Mouse (Mus musculus) midbrain, postnatal 0 days (tissue): ENCODE results near the gene Lin7c. TPM values are rescaled to one million over a fixed set of nuclear protein-coding genes. Genes with fewer than 3 reads are reported as not detected.

Experiments used
- ATAC-seq: fragments of 200-750 bp; cut with Nextera tagmentation; 2 replicates; pipeline ENCODE4 v1.8.0; 2017; ENCODE audit warnings: moderate number of reproducible peaks, mild to moderate bottlenecking, moderate TSS enrichment, moderate library complexity; ENCODE audit not compliant: low FRiP score
- DNase-seq: peaks from one replicate; pipeline ENCODE4 v3.0.0-alpha.2; 2015; ENCODE audit warnings: low spot score
- H3K27ac ChIP-seq: fragments of 300-500 bp; sonication (generic); 2 replicates; pipeline ENCODE4 v1.5.1; 2014; ENCODE audit warnings: low read depth, mild to moderate bottlenecking, low read length, mixed read lengths
- H3K27me3 ChIP-seq: fragments of 300-500 bp; sonication (generic); 2 replicates; pipeline ENCODE4 v1.6.1; 2014; ENCODE audit warnings: low read length, control low read depth, mixed read lengths; ENCODE audit not compliant: insufficient read depth
- H3K36me3 ChIP-seq: fragments of 300-500 bp; sonication (generic); 2 replicates; pipeline ENCODE4 v1.6.1; 2014; ENCODE audit warnings: low read length, control low read depth, mixed read lengths; ENCODE audit not compliant: insufficient read depth
- H3K4me1 ChIP-seq: fragments of 300-500 bp; sonication (generic); 2 replicates; pipeline ENCODE4 v1.6.1; 2014; ENCODE audit warnings: mild to moderate bottlenecking, control low read depth, antibody characterized with exemption, low read length, mixed read lengths; ENCODE audit not compliant: insufficient read depth
- H3K4me2 ChIP-seq: fragments of 300-500 bp; sonication (generic); 2 replicates; pipeline ENCODE4 v1.6.1; 2014; ENCODE audit warnings: low read depth, mild to moderate bottlenecking, low read length, mixed read lengths; ENCODE audit not compliant: poor library complexity, severe bottlenecking
- H3K4me3 ChIP-seq: fragments of 300-500 bp; sonication (generic); 2 replicates; pipeline ENCODE4 v1.5.1; 2014; ENCODE audit warnings: low read depth, mild to moderate bottlenecking, low read length, moderate library complexity
- H3K9ac ChIP-seq: fragments of 300-500 bp; sonication (generic); replicated peaks from 2 replicates; pipeline ENCODE4 v1.6.1; 2014; ENCODE audit warnings: mild to moderate bottlenecking, low read length, moderate library complexity, mixed read lengths; ENCODE audit not compliant: poor library complexity, severe bottlenecking
- H3K9me3 ChIP-seq: fragments of 300-500 bp; sonication (generic); 2 replicates; pipeline ENCODE4 v1.6.1; 2016; ENCODE audit warnings: low read length, control low read depth
- CTCF ChIP-seq: IDR thresholded peaks from 2 replicates; pipeline ENCODE4 v1.5.1; 2016; ENCODE audit warnings: antibody characterized with exemption, mild to moderate bottlenecking
- WGBS: fragments of 180-500 bp; shearing (Covaris S2); extraction: QIAGEN DNeasy Blood & Tissue Kit; methylation state at CpG from one replicate; pipeline ENCODE4 v1.1.7; 2014; 5-methylcytosine and 5-hydroxymethylcytosine counted together
- polyA plus RNA-seq: library from polyadenylated mRNA; unstranded; fragments of >200 nt; fragmentation: Nextera tagmentation; extraction: Ambion mirVana; gene quantifications from 2 replicates; pipeline ENCODE4 v1.2.1, GENCODE M21; 2015
- total RNA-seq: library from RNA; depleted of rRNA; stranded (reverse); fragments of >200 nt; gene quantifications from 2 replicates; pipeline ENCODE4 v1.2.3, GENCODE M21; 2014

The Lin7c gene
- total and polyA plus RNA-seq, 2 experiments from 2014 or later = 209 to 232 TPM

- Histone ChIP-seq H3K9me3 (no peaks in the 10 kb centered on the region), H3K27me3 (no peaks in the 10 kb centered on the region), H3K4me2 (peak within 1 kb of the TSS; percentile 92), H3K27ac (peak within 1 kb of the TSS; percentile 85), H3K9ac (peak within 1 kb of the TSS; percentile 91), H3K36me3 (no peaks in the 10 kb centered on the region), H3K4me1 (peaks cover 13% of the 10 kb centered on the region; the same call in 1 of the 2 replicates), H3K4me3 (peak within 1 kb of the TSS; percentile 85)
- ATAC-seq = peak; percentile 97
- peak; percentile 97 for DNase-seq
- WGBS = 3% methylated on average over 99 of the region's 111 CpGs
- peak; percentile 25; the same call in 1 of the 2 replicates for TF ChIP-seq CTCF
These were observed 27.1 kb downstream of the Lin7c start, which contains the start of gene Lgr4 for GRCm38 (mm10) chr2:109917496-109918413. TSS of gene Lgr4 (plus strand) at chr2:109917647.

- Histone ChIP-seq H3K9me3 (no peaks in the 10 kb centered on the region), H3K27me3 (no peaks in the 10 kb centered on the region), H3K36me3 (no peaks in the 10 kb centered on the region), H3K4me1 (peaks cover 13% of the 10 kb centered on the region; the same call in 1 of the 2 replicates), H3K9ac (peak overlapping the region; percentile 91), H3K4me3 (peak overlapping the region; percentile 85), H3K4me2 (peak overlapping the region; percentile 92), H3K27ac (no peak overlapping the region)
- no peak for TF ChIP-seq CTCF
- no peak for ATAC-seq
- WGBS = 8% methylated on average over 22 of the region's 22 CpGs
- DNase-seq = no peak
These were observed 28.1 kb downstream of the Lin7c start for GRCm38 (mm10) chr2:109918592-109919262.

GRCm38 (mm10) chr2:109920471-109920870 is 29.8 kb downstream of the Lin7c start:
- H3K9me3 ChIP-seq = no peaks in the 10 kb centered on the region
- H3K4me2 ChIP-seq = peak overlapping the region; percentile 92
- TF ChIP-seq CTCF = no peak
- H3K4me3 ChIP-seq = no peak overlapping the region
- no peak for ATAC-seq
- peaks cover 13% of the 10 kb centered on the region; the same call in 1 of the 2 replicates for H3K4me1 ChIP-seq
- H3K36me3 ChIP-seq = no peaks in the 10 kb centered on the region
- 79% methylated on average over 7 of the region's 7 CpGs for WGBS
- no peak for DNase-seq
- H3K9ac ChIP-seq = no peak overlapping the region
- no peak overlapping the region for H3K27ac ChIP-seq
- H3K27me3 ChIP-seq = no peaks in the 10 kb centered on the region

- 0 out of 2 replicates have a peak overlapping the region, but pooled peaks have one; percentile 2 for H3K4me2 ChIP-seq
These were observed 30.8 kb downstream of the Lin7c start for GRCm38 (mm10) chr2:109921298-109922035.

GRCm38 (mm10) chr2:109922306-109922705 is 31.7 kb downstream of the Lin7c start:
- no peak for TF ChIP-seq CTCF
- Histone ChIP-seq H3K9me3 (no peaks in the 10 kb centered on the region), H3K9ac (no peak overlapping the region), H3K27ac (no peak overlapping the region), H3K27me3 (no peaks in the 10 kb centered on the region), H3K4me1 (peaks cover 13% of the 10 kb centered on the region; the same call in 1 of the 2 replicates), H3K4me3 (no peak overlapping the region), H3K4me2 (no peak overlapping the region), H3K36me3 (no peaks in the 10 kb centered on the region)
- 88% methylated on average over 3 of the region's 3 CpGs for WGBS
- ATAC-seq (no peak), DNase-seq (no peak)

More at GRCm38 (mm10) chr2:109921298-109922035, 30.8 kb downstream of the Lin7c start:
- no peaks in the 10 kb centered on the region for H3K36me3 ChIP-seq
- H3K27me3 ChIP-seq = no peaks in the 10 kb centered on the region
- H3K4me3 ChIP-seq = no peak overlapping the region
- no peak overlapping the region for H3K27ac ChIP-seq
- no peak overlapping the region for H3K9ac ChIP-seq
- peaks cover 13% of the 10 kb centered on the region; the same call in 1 of the 2 replicates for H3K4me1 ChIP-seq
- no peak for ATAC-seq
- 51% methylated on average over 8 of the region's 8 CpGs for WGBS
- no peaks in the 10 kb centered on the region for H3K9me3 ChIP-seq
- TF ChIP-seq CTCF = no peak
- no peak for DNase-seq
